Mouse (Mus musculus) intestine, postnatal 0 days (tissue): ENCODE results near the gene Gdpd1. TPM values are rescaled to one million over a fixed set of nuclear protein-coding genes. Genes with fewer than 3 reads are reported as not detected.

Source experiments
- ATAC-seq: fragments of 200-750 bp; cut with Nextera tagmentation; 2 replicates; pipeline ENCODE4 v1.8.0; 2017; ENCODE audit warnings: mild to moderate bottlenecking, moderate TSS enrichment, moderate library complexity
- H3K27ac ChIP-seq: fragments of 300-500 bp; sonication (generic); 2 replicates; pipeline ENCODE4 v1.5.1; 2014; ENCODE audit warnings: mild to moderate bottlenecking, low read depth, low read length, moderate library complexity
- H3K27me3 ChIP-seq: fragments of 300-500 bp; sonication (generic); replicated peaks from 2 replicates; pipeline ENCODE4 v1.6.1; 2014; ENCODE audit warnings: low read length, mixed read lengths; ENCODE audit not compliant: control insufficient read depth, insufficient read depth
- H3K36me3 ChIP-seq: fragments of 300-500 bp; sonication (generic); 2 replicates; pipeline ENCODE4 v1.6.1; 2014; ENCODE audit warnings: mild to moderate bottlenecking, moderate library complexity; ENCODE audit not compliant: control insufficient read depth, insufficient read depth
- H3K4me1 ChIP-seq: fragments of 300-500 bp; sonication (generic); replicated peaks from 2 replicates; pipeline ENCODE4 v1.6.1; 2014; ENCODE audit warnings: antibody characterized with exemption, low read length, mixed read lengths; ENCODE audit not compliant: control insufficient read depth, insufficient read depth
- H3K4me2 ChIP-seq: fragments of 300-500 bp; sonication (generic); replicated peaks from 2 replicates; pipeline ENCODE4 v1.6.1; 2014; ENCODE audit warnings: low read depth, mild to moderate bottlenecking, moderate library complexity
- H3K4me3 ChIP-seq: fragments of 300-500 bp; sonication (generic); 2 replicates; pipeline ENCODE4 v1.5.1; 2014; ENCODE audit warnings: low read depth, low read length
- H3K9ac ChIP-seq: fragments of 300-500 bp; sonication (generic); 2 replicates; pipeline ENCODE4 v1.6.1; 2014; ENCODE audit warnings: mild to moderate bottlenecking, low read depth, low read length
- H3K9me3 ChIP-seq: fragments of 300-500 bp; sonication (generic); 2 replicates; pipeline ENCODE4 v1.6.1; 2016; ENCODE audit warnings: mixed run types; ENCODE audit not compliant: control insufficient read depth
- CTCF ChIP-seq: sonication (generic); IDR thresholded peaks from 2 replicates; pipeline ENCODE4 v1.5.1; 2016; ENCODE audit warnings: low read depth, mild to moderate bottlenecking, control low read depth, antibody characterized with exemption, moderate library complexity
- WGBS: fragments of 180-500 bp; shearing (Covaris S2); extraction: QIAGEN DNeasy Blood & Tissue Kit; methylation state at CpG from one replicate; pipeline ENCODE4 v1.1.7; 2014; 5-methylcytosine and 5-hydroxymethylcytosine counted together
- polyA plus RNA-seq: library from polyadenylated mRNA; unstranded; fragments of >200 nt; fragmentation: Nextera tagmentation; extraction: Ambion mirVana; gene quantifications from 2 replicates; pipeline ENCODE4 v1.2.1, GENCODE M21; 2015

Gdpd1 gene
- polyA plus RNA-seq, 1 experiment from 2014 or later: 16.7 TPM

GRCm38 (mm10) chr11:87022765-87023164 lies 51.1 kb downstream of the Gdpd1 start:
- no peak overlapping the region for H3K4me3 ChIP-seq
- no peaks in the 10 kb centered on the region for H3K27me3 ChIP-seq
- ATAC-seq: peak; percentile 80
- H3K9ac ChIP-seq: no peak overlapping the region
- no peak overlapping the region for H3K27ac ChIP-seq
- H3K9me3 ChIP-seq: no peaks in the 10 kb centered on the region
- WGBS: 25% methylated on average over 4 of the region's 4 CpGs
- peak; percentile 9; the same call in 1 of the 2 replicates for TF ChIP-seq CTCF
- H3K4me1 ChIP-seq: no peaks in the 10 kb centered on the region; the same call in 1 of the 2 replicates
- H3K36me3 ChIP-seq: no peaks in the 10 kb centered on the region
- no peak overlapping the region for H3K4me2 ChIP-seq

GRCm38 (mm10) chr11:87021551-87021950 lies 52.3 kb downstream of the Gdpd1 start:
- H3K27me3 ChIP-seq: no peaks in the 10 kb centered on the region
- no peaks in the 10 kb centered on the region; the same call in 1 of the 2 replicates for H3K4me1 ChIP-seq
- no peaks in the 10 kb centered on the region for H3K36me3 ChIP-seq
- no peak overlapping the region for H3K4me2 ChIP-seq
- ATAC-seq: no peak
- no peak overlapping the region for H3K4me3 ChIP-seq
- no peaks in the 10 kb centered on the region for H3K9me3 ChIP-seq
- TF ChIP-seq CTCF: no peak
- no peak overlapping the region for H3K27ac ChIP-seq
- H3K9ac ChIP-seq: no peak overlapping the region

- H3K4me3 ChIP-seq: no peak overlapping the region
- TF ChIP-seq CTCF: peak; percentile 36
- no peaks in the 10 kb centered on the region for H3K27me3 ChIP-seq
- H3K9me3 ChIP-seq: no peaks in the 10 kb centered on the region
- no peaks in the 10 kb centered on the region for H3K4me1 ChIP-seq
- no peaks in the 10 kb centered on the region for H3K36me3 ChIP-seq
- no peak overlapping the region for H3K4me2 ChIP-seq
- H3K27ac ChIP-seq: no peak overlapping the region
- no peak overlapping the region for H3K9ac ChIP-seq
- no peak for ATAC-seq
- WGBS: 83% methylated on average over 5 of the region's 5 CpGs
Measured at GRCm38 (mm10) chr11:87020449-87020848, 53.4 kb downstream of the Gdpd1 start.

GRCm38 (mm10) chr11:87019431-87019830 lies 54.4 kb downstream of the Gdpd1 start:
- WGBS: 80% methylated on average over 8 of the region's 8 CpGs
- no peaks in the 10 kb centered on the region for H3K9me3 ChIP-seq
- ATAC-seq: no peak
- no peaks in the 10 kb centered on the region for H3K27me3 ChIP-seq
- H3K27ac ChIP-seq: no peak overlapping the region
- no peak overlapping the region for H3K4me2 ChIP-seq
- H3K36me3 ChIP-seq: no peaks in the 10 kb centered on the region
- no peaks in the 10 kb centered on the region for H3K4me1 ChIP-seq
- TF ChIP-seq CTCF: no peak
- H3K9ac ChIP-seq: no peak overlapping the region
- H3K4me3 ChIP-seq: no peak overlapping the region

GRCm38 (mm10) chr11:87018081-87018480 lies 55.8 kb downstream of the Gdpd1 start:
- no peaks in the 10 kb centered on the region for H3K4me1 ChIP-seq
- H3K27me3 ChIP-seq: no peaks in the 10 kb centered on the region
- ATAC-seq: no peak
- H3K4me3 ChIP-seq: no peak overlapping the region
- H3K27ac ChIP-seq: no peak overlapping the region
- H3K4me2 ChIP-seq: no peak overlapping the region
- H3K9ac ChIP-seq: no peak overlapping the region
- no peaks in the 10 kb centered on the region for H3K36me3 ChIP-seq
- no peaks in the 10 kb centered on the region for H3K9me3 ChIP-seq
- no peak for TF ChIP-seq CTCF
- WGBS: 47% methylated on average over 4 of the region's 4 CpGs

- no peaks in the 10 kb centered on the region for H3K9me3 ChIP-seq
- TF ChIP-seq CTCF: no peak
- H3K9ac ChIP-seq: no peak overlapping the region
- WGBS: 85% methylated on average over 3 of the region's 3 CpGs
- no peaks in the 10 kb centered on the region for H3K4me1 ChIP-seq
- no peak overlapping the region for H3K4me3 ChIP-seq
- no peak overlapping the region for H3K27ac ChIP-seq
- no peak overlapping the region for H3K4me2 ChIP-seq
- no peaks in the 10 kb centered on the region for H3K27me3 ChIP-seq
- no peaks in the 10 kb centered on the region for H3K36me3 ChIP-seq
- no peak for ATAC-seq
Measured at GRCm38 (mm10) chr11:87015691-87016090, 58.2 kb downstream of the Gdpd1 start.

- Histone ChIP-seq H3K4me2 (no peak overlapping the region), H3K27ac (no peak overlapping the region), H3K9me3 (no peaks in the 10 kb centered on the region), H3K4me1 (no peaks in the 10 kb centered on the region), H3K27me3 (no peaks in the 10 kb centered on the region), H3K36me3 (no peaks in the 10 kb centered on the region), H3K4me3 (no peak overlapping the region), H3K9ac (no peak overlapping the region)
- ATAC-seq: peak; percentile 64; the same call in 1 of the 2 replicates
- WGBS: 18% methylated on average over 9 of the region's 9 CpGs
- TF ChIP-seq CTCF: peak; percentile 82
Measured at GRCm38 (mm10) chr11:87010476-87010875, 63.4 kb downstream of the Gdpd1 start.
